Mouse (Mus musculus): Measurements from ENCODE around the gene 4930438A08Rik. TPM values are rescaled to one million over a fixed set of nuclear protein-coding genes. Genes with fewer than 3 reads are reported as not detected.

The 4930438A08Rik gene
- polyA plus RNA-seq, 1 experiment = 0.07 TPM

- DNase-seq = no peak
- 13% methylated on average over 4 of the region's 4 CpGs for WGBS
- H3K36me3 ChIP-seq (ENCODE audit: control insufficient read depth, insufficient read depth, low read length) = no peaks in the 10 kb centered on the region
- H3K27me3 ChIP-seq (ENCODE audit: control insufficient read depth, insufficient read depth, low read length) = no peaks in the 10 kb centered on the region
- H3K27ac ChIP-seq (ENCODE audit: control insufficient read depth, insufficient read depth, low read length) = no peak overlapping the region
- no peak overlapping the region for H3K4me3 ChIP-seq (ENCODE audit: control insufficient read depth, insufficient read depth, low read length)
- TF ChIP-seq POLR2A (IDR thresholded peaks at IDR 0.05; ENCODE audit: control insufficient read depth, extremely low read depth, insufficient read depth, low read length, poor library complexity) (no peak), CTCF (IDR thresholded peaks at IDR 0.05; ENCODE audit: borderline replicate concordance, control insufficient read depth, extremely low read depth, insufficient read depth, low read length, poor library complexity) (no peak)
- no peaks in the 10 kb centered on the region for H3K4me1 ChIP-seq (replicated peaks; ENCODE audit: control insufficient read depth, insufficient read depth, low read length)
These were observed 1.2 kb downstream of the 4930438A08Rik start for GRCm38 (mm10) chr11:58275756-58276155.

GRCm38 (mm10) chr11:58281970-58282496, 7.4 kb downstream of the 4930438A08Rik start:
- H3K4me1 ChIP-seq (replicated peaks; ENCODE audit: control insufficient read depth, insufficient read depth, low read length) = no peaks in the 10 kb centered on the region
- H3K36me3 ChIP-seq (ENCODE audit: control insufficient read depth, insufficient read depth, low read length) = no peaks in the 10 kb centered on the region
- no peak for DNase-seq
- WGBS = 47% methylated on average over 13 of the region's 13 CpGs
- no peaks in the 10 kb centered on the region for H3K27me3 ChIP-seq (ENCODE audit: control insufficient read depth, insufficient read depth, low read length)
- H3K4me3 ChIP-seq (ENCODE audit: control insufficient read depth, insufficient read depth, low read length) = no peak overlapping the region
- no peak overlapping the region for H3K27ac ChIP-seq (ENCODE audit: control insufficient read depth, insufficient read depth, low read length)
- TF ChIP-seq CTCF (IDR thresholded peaks at IDR 0.05; ENCODE audit: borderline replicate concordance, control insufficient read depth, extremely low read depth, insufficient read depth, low read length, poor library complexity) (no peak), POLR2A (IDR thresholded peaks at IDR 0.05; ENCODE audit: control insufficient read depth, extremely low read depth, insufficient read depth, low read length, poor library complexity) (no peak)

GRCm38 (mm10) chr11:58282518-58282917, 7.9 kb downstream of the 4930438A08Rik start:
- no peak for DNase-seq
- Histone ChIP-seq H3K27ac (ENCODE audit: control insufficient read depth, insufficient read depth, low read length) (no peak overlapping the region), H3K36me3 (ENCODE audit: control insufficient read depth, insufficient read depth, low read length) (no peaks in the 10 kb centered on the region), H3K27me3 (ENCODE audit: control insufficient read depth, insufficient read depth, low read length) (no peaks in the 10 kb centered on the region), H3K4me3 (ENCODE audit: control insufficient read depth, insufficient read depth, low read length) (no peak overlapping the region), H3K4me1 (replicated peaks; ENCODE audit: control insufficient read depth, insufficient read depth, low read length) (no peaks in the 10 kb centered on the region)
- TF ChIP-seq POLR2A (IDR thresholded peaks at IDR 0.05; ENCODE audit: control insufficient read depth, extremely low read depth, insufficient read depth, low read length, poor library complexity) = no peak
- TF ChIP-seq CTCF (IDR thresholded peaks at IDR 0.05; ENCODE audit: borderline replicate concordance, control insufficient read depth, extremely low read depth, insufficient read depth, low read length, poor library complexity) = no peak
- WGBS = 71% methylated on average over 5 of the region's 5 CpGs

- no peak for TF ChIP-seq POLR2A (IDR thresholded peaks at IDR 0.05; ENCODE audit: control insufficient read depth, extremely low read depth, insufficient read depth, low read length, poor library complexity)
- no peak for TF ChIP-seq CTCF (IDR thresholded peaks at IDR 0.05; ENCODE audit: borderline replicate concordance, control insufficient read depth, extremely low read depth, insufficient read depth, low read length, poor library complexity)
- 12% methylated on average over 9 of the region's 9 CpGs for WGBS
- H3K36me3 ChIP-seq (ENCODE audit: control insufficient read depth, insufficient read depth, low read length) = no peaks in the 10 kb centered on the region
- DNase-seq = no peak
- H3K4me1 ChIP-seq (replicated peaks; ENCODE audit: control insufficient read depth, insufficient read depth, low read length) = peaks cover 10% of the 10 kb centered on the region; the same call in 1 of the 2 replicates
- H3K27me3 ChIP-seq (ENCODE audit: control insufficient read depth, insufficient read depth, low read length) = no peaks in the 10 kb centered on the region; the same call in 1 of the 2 replicates
- H3K4me3 ChIP-seq (ENCODE audit: control insufficient read depth, insufficient read depth, low read length) = no peak overlapping the region
- no peak overlapping the region for H3K27ac ChIP-seq (ENCODE audit: control insufficient read depth, insufficient read depth, low read length)
These were observed 15.5 kb downstream of the 4930438A08Rik start for GRCm38 (mm10) chr11:58289992-58290682.

- Histone ChIP-seq H3K27ac (ENCODE audit: control insufficient read depth, insufficient read depth, low read length) (no peak overlapping the region), H3K36me3 (ENCODE audit: control insufficient read depth, insufficient read depth, low read length) (no peaks in the 10 kb centered on the region), H3K27me3 (ENCODE audit: control insufficient read depth, insufficient read depth, low read length) (no peaks in the 10 kb centered on the region; the same call in 1 of the 2 replicates), H3K4me3 (ENCODE audit: control insufficient read depth, insufficient read depth, low read length) (no peak overlapping the region), H3K4me1 (replicated peaks; ENCODE audit: control insufficient read depth, insufficient read depth, low read length) (peaks cover 10% of the 10 kb centered on the region; the same call in 1 of the 2 replicates)
- WGBS = 92% methylated on average over 4 of the region's 4 CpGs
- DNase-seq = no peak
- TF ChIP-seq CTCF (IDR thresholded peaks at IDR 0.05; ENCODE audit: borderline replicate concordance, control insufficient read depth, extremely low read depth, insufficient read depth, low read length, poor library complexity) = no peak
- no peak for TF ChIP-seq POLR2A (IDR thresholded peaks at IDR 0.05; ENCODE audit: control insufficient read depth, extremely low read depth, insufficient read depth, low read length, poor library complexity)
These were observed 16.2 kb downstream of the 4930438A08Rik start for GRCm38 (mm10) chr11:58290812-58291211.

- Histone ChIP-seq H3K4me3 (ENCODE audit: control insufficient read depth, insufficient read depth, low read length) (no peak overlapping the region), H3K27ac (ENCODE audit: control insufficient read depth, insufficient read depth, low read length) (no peak overlapping the region), H3K36me3 (ENCODE audit: control insufficient read depth, insufficient read depth, low read length) (no peaks in the 10 kb centered on the region), H3K4me1 (replicated peaks; ENCODE audit: control insufficient read depth, insufficient read depth, low read length) (peaks cover 10% of the 10 kb centered on the region; the same call in 1 of the 2 replicates), H3K27me3 (ENCODE audit: control insufficient read depth, insufficient read depth, low read length) (no peaks in the 10 kb centered on the region; the same call in 1 of the 2 replicates)
- no peak for DNase-seq
- no peak for TF ChIP-seq POLR2A (IDR thresholded peaks at IDR 0.05; ENCODE audit: control insufficient read depth, extremely low read depth, insufficient read depth, low read length, poor library complexity)
- no peak for TF ChIP-seq CTCF (IDR thresholded peaks at IDR 0.05; ENCODE audit: borderline replicate concordance, control insufficient read depth, extremely low read depth, insufficient read depth, low read length, poor library complexity)
- WGBS = 70% methylated on average over 4 of the region's 4 CpGs
These were observed 18.2 kb downstream of the 4930438A08Rik start for GRCm38 (mm10) chr11:58292791-58293190.
